Comparison of ENCODE assay signal across 8 mouse cellular contexts in genomic region chr13:83524902-83525715, GRCm38 (mm10). TPM values are rescaled to one million over a fixed set of nuclear protein-coding genes. Genes with fewer than 3 reads are reported as not detected.
DNase-seq lines count a peak whose midpoint lies in the region; ATAC-seq and TF ChIP-seq lines count a peak whose summit lies in the region.

No protein-coding gene starts in this region.

- 13% methylated on average over 7 of the region's 7 CpGs for WGBS in kidney, adult 2 months
- WGBS in heart, embryonic 14.5 days = 2% methylated on average over 7 of the region's 7 CpGs
- 3% methylated on average over 7 of the region's 7 CpGs for WGBS in liver, embryonic 15.5 days (ENCODE audit: insufficient replicate concordance)

- H3K27me3 ChIP-seq in kidney, adult 2 months (replicated peaks; ENCODE audit: control insufficient read depth, insufficient read depth, low read length) = no peaks in the 10 kb centered on the region
- no peaks in the 10 kb centered on the region for H3K27me3 ChIP-seq in heart, embryonic 14.5 days (ENCODE audit: control insufficient read depth, insufficient read depth, low read length)
- H3K27me3 ChIP-seq in liver, embryonic 15.5 days = peaks cover 25% of the 10 kb centered on the region

- H3K4me3 ChIP-seq in kidney, adult 2 months (ENCODE audit: insufficient read depth, low read depth, low read length) = peak overlapping the region; percentile 64
- H3K4me3 ChIP-seq in heart, embryonic 14.5 days (ENCODE audit: control insufficient read depth in 1 of 2, insufficient read depth in 1 of 2, low read depth in 1 of 2, low read length in 2 of 2) = peak overlapping the region; percentile 56 to 98
- peak overlapping the region; percentile 67 for H3K4me3 ChIP-seq in liver, embryonic 15.5 days (replicated peaks)

- no peak for DNase-seq in kidney, adult 2 months
- no peak for DNase-seq in kidney, postnatal 25 days
- peak; percentile 40 for DNase-seq in brain, adult 2 months (ENCODE audit: low read depth, low spot score)
- no peak for DNase-seq in urinary bladder, adult 2 months (ENCODE audit: low spot score)
- no peak for DNase-seq in urinary bladder, postnatal 4 days (ENCODE audit: low spot score in 2 of 2)

- no peak for ATAC-seq in heart, embryonic 14.5 days (ENCODE audit: insufficient number of reproducible peaks, insufficient read depth, low FRiP score, low read depth)
- ATAC-seq in liver, embryonic 15.5 days (ENCODE audit: insufficient read depth) = no peak
- no peak for ATAC-seq in CD4-positive, CD25-positive, alpha-beta regulatory T cell, adult 4 months

- no peaks in the 10 kb centered on the region for H3K9me3 ChIP-seq in heart, embryonic 14.5 days (ENCODE audit: control insufficient read depth, low read length)
- no peaks in the 10 kb centered on the region for H3K9me3 ChIP-seq in liver, embryonic 15.5 days (replicated peaks)

- peak overlapping the region; percentile 64 for H3K4me2 ChIP-seq in heart, embryonic 14.5 days (ENCODE audit: low read length)
- H3K4me2 ChIP-seq in liver, embryonic 15.5 days = peak overlapping the region; percentile 79

- no peak for TF ChIP-seq CTCF in kidney, adult 2 months (conservative IDR thresholded peaks at IDR 0.05; ENCODE audit: insufficient read depth, insufficient read length, low read depth, low read length)

- TF ChIP-seq POLR2A in kidney, adult 2 months (IDR thresholded peaks at IDR 0.05; ENCODE audit: low read depth, low read length) = no peak

- no peaks in the 10 kb centered on the region for H3K36me3 ChIP-seq in kidney, adult 2 months (ENCODE audit: control insufficient read depth, insufficient read depth, low read length)
- H3K36me3 ChIP-seq in heart, embryonic 14.5 days (ENCODE audit: control insufficient read depth, insufficient read depth, low read length) = no peaks in the 10 kb centered on the region
- H3K36me3 ChIP-seq in liver, embryonic 15.5 days (replicated peaks) = no peaks in the 10 kb centered on the region

- peak overlapping the region; percentile 87 for H3K9ac ChIP-seq in heart, embryonic 14.5 days (ENCODE audit: low read length)
- no peak overlapping the region for H3K9ac ChIP-seq in liver, embryonic 15.5 days

- no peaks in the 10 kb centered on the region; the same call in 1 of the 2 replicates for H3K4me1 ChIP-seq in kidney, adult 2 months (ENCODE audit: control insufficient read depth, insufficient read depth, low read length)
- peaks cover 2 to 5% of the 10 kb centered on the region in 2 experiments; a peak in 2 of 4 replicates for H3K4me1 ChIP-seq in heart, embryonic 14.5 days (ENCODE audit: control insufficient read depth in 2 of 2, insufficient read depth in 2 of 2, low read length in 2 of 2)
- H3K4me1 ChIP-seq in liver, embryonic 15.5 days (replicated peaks) = peaks cover 16% of the 10 kb centered on the region

- H3K27ac ChIP-seq in kidney, adult 2 months (ENCODE audit: insufficient read depth, low read depth, low read length) = peak overlapping the region; percentile 86; the same call in 1 of the 2 replicates
- H3K27ac ChIP-seq in heart, embryonic 14.5 days (replicated peaks in 1 of 2; ENCODE audit: control insufficient read depth in 1 of 2, insufficient read depth in 1 of 2, low read depth in 2 of 2, low read length in 2 of 2) = peak overlapping the region; percentile 96 to 97
- H3K27ac ChIP-seq in liver, embryonic 15.5 days (replicated peaks) = 0 out of 2 replicates have a peak overlapping the region, but pooled peaks have one; percentile 20

RNA-seq across cellular contexts. Expression of gene Mef2c, which starts 21.3 kb away (rescaled TPM):
- polyA plus RNA-seq in kidney, adult 2 months (2012; rRNA removed) = 9.2 and 12.8 TPM in 2 replicates
- 112 and 114 TPM in 2 replicates for polyA plus RNA-seq in heart, embryonic 14.5 days (2014; fragmentation: Nextera tagmentation; extraction: Ambion mirVana)
- 9.8 and 12.0 TPM in 2 replicates for polyA plus RNA-seq in liver, embryonic 15.5 days (2015; fragmentation: Nextera tagmentation; extraction: Ambion mirVana)
- polyA plus RNA-seq in urinary bladder, adult 2 months (2012; rRNA removed) = 12.2 and 17.0 TPM in 2 replicates
- polyA plus RNA-seq in CD4-positive, CD25-positive, alpha-beta regulatory T cell, adult 4 months (2017; shearing (Covaris generic)) = 10 to 100 TPM in 1 of 2 experiments, 1 to 10 TPM in 1; 1.2 to 14.7 TPM

Comparison
In these comparisons a context has a peak if more than half of its experiments do, and no peak if none do; other contexts are left out.
1. H3K27ac ChIP-seq: peak in every context shown above with its lines; median percentile 96 in heart, embryonic 14.5 days; 86 in kidney, adult 2 months; 20 in liver, embryonic 15.5 days.